Mouse (Mus musculus): ENCODE results near the gene Btf3. TPM values are rescaled to one million over a fixed set of nuclear protein-coding genes. Genes with fewer than 3 reads are reported as not detected.
A peak's percentile ranks its signal among the peaks of the same experiment; 100 is the strongest.

The Btf3 gene
- polyA plus RNA-seq, 1 experiment from 2014 or later: 481 TPM

DNA sequence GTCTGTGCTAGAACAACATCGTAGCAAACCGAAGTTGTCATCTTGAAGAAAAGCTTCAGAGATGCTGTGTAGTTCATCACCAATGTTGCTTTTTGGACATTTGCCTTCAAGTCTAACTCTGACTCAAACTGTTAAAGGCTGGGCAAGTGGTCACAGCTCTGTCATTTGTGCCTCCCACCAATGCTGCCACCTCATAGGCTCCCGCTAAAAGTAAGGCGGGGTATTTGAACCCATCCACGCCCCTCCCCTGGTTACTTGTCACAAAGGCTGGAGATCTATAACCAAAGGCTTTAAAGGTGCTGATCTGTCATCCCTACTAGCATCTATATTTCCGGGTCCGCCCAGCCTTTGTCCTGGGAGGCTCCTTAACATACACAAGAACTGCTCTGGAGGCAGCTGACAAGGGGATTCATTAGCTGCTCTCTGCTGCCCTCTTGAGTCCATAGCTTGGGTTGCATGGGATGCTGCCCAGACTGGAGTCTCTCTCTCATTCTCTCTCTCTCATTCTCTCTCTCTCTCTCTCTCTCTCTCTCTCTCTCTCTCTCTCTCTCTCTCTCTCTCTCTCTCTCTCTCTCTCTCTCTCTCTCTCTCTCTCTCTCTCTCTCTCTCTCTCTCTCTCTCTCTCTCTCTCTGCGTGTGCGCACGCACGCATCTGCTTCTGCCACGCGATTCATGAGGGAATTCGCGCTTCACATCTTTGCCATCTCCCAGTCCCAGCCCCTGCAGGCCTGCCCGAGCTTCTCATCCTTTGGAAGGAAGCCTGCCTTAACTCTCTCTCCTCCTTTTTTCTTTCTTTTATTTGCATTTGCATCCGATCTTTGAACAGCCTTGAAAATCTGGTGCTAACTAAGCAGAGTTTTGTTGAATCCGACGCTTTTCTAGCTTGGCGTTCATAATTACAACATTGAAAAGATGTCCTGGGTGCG lies 17.7 kb downstream of the Btf3 start:
- H3K4me2 ChIP-seq: peak overlapping the region; percentile 52
- 0 out of 2 replicates have a peak overlapping the region, but pooled peaks have one; percentile 19 for H3K4me3 ChIP-seq (replicated peaks)
- H3K36me3 ChIP-seq: no peaks in the 10 kb centered on the region
- peak; percentile 76 for ATAC-seq (ENCODE audit: low FRiP score)
- H3K4me1 ChIP-seq: peaks cover 7% of the 10 kb centered on the region; the same call in 1 of the 2 replicates
- 50% methylated on average over 21 of the region's 21 CpGs for WGBS
- H3K9me3 ChIP-seq (replicated peaks): no peaks in the 10 kb centered on the region
- H3K27me3 ChIP-seq (replicated peaks): peaks cover 3% of the 10 kb centered on the region; the same call in 1 of the 2 replicates
- H3K9ac ChIP-seq (replicated peaks): no peak overlapping the region
- no peak overlapping the region for H3K27ac ChIP-seq (replicated peaks)

DNA sequence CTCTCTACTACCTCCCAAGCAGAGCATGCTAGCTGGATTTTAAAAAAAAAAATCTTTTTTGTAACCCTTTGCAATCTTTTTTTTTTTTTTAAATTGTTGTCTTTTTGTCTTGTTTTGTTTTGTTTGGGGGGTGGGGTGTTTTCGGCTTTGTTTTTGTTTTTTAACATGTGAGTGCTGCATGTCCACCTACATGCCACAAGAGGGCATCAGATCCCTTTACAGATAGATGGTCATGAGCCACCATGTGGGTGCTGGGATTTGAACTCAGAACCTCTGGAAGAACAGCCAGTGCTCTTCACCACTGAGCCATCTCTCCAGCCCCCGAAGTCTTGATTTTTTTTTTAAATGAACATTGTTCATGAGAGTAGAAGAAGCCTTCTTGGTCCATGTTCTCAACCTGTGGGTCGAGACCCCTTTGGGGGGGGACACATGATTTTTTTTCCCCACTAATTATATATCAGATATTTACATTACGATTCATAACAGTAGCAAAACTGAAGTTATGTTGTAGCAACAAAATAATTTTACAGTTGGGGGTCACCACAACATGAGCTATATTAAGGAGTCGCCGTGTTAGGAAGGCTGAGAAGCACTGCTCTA lies 18.8 kb downstream of the Btf3 start:
- Histone ChIP-seq H3K27me3 (replicated peaks) (peaks cover 3% of the 10 kb centered on the region; the same call in 1 of the 2 replicates), H3K4me3 (replicated peaks) (no peak overlapping the region), H3K9me3 (replicated peaks) (no peaks in the 10 kb centered on the region), H3K4me1 (peaks cover 7% of the 10 kb centered on the region; the same call in 1 of the 2 replicates), H3K9ac (replicated peaks) (no peak overlapping the region), H3K4me2 (no peak overlapping the region), H3K36me3 (no peaks in the 10 kb centered on the region), H3K27ac (replicated peaks) (no peak overlapping the region)
- no peak for ATAC-seq (ENCODE audit: low FRiP score)
- WGBS: 94% methylated on average over 6 of the region's 6 CpGs

DNA sequence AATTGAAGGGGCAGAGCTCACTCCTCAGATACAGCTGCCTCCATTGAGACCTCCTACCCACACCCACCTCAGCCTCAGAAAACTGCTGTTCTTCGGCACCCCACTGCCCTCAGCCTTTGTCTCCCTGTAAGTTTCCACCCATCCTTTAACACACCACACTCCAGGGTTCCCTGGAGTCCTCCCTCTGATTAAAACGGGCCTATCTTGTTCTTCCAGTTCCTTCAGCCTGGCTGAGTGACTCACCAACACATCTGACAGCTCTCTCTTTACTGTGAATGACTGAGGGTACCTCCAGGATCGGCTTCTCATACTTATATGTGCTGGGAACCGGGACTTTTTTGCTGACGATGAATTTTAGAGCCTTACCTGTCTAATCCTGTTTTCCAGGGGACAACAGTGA lies 20.7 kb downstream of the Btf3 start:
- H3K27ac ChIP-seq (replicated peaks): no peak overlapping the region
- H3K9ac ChIP-seq (replicated peaks): no peak overlapping the region
- 45% methylated on average over 5 of the region's 5 CpGs for WGBS
- peaks cover 3% of the 10 kb centered on the region; the same call in 1 of the 2 replicates for H3K27me3 ChIP-seq (replicated peaks)
- ATAC-seq (ENCODE audit: low FRiP score): no peak
- no peaks in the 10 kb centered on the region for H3K9me3 ChIP-seq (replicated peaks)
- H3K4me3 ChIP-seq (replicated peaks): no peak overlapping the region
- no peak overlapping the region for H3K4me2 ChIP-seq
- H3K36me3 ChIP-seq: no peaks in the 10 kb centered on the region
- H3K4me1 ChIP-seq: peaks cover 7% of the 10 kb centered on the region; the same call in 1 of the 2 replicates

DNA sequence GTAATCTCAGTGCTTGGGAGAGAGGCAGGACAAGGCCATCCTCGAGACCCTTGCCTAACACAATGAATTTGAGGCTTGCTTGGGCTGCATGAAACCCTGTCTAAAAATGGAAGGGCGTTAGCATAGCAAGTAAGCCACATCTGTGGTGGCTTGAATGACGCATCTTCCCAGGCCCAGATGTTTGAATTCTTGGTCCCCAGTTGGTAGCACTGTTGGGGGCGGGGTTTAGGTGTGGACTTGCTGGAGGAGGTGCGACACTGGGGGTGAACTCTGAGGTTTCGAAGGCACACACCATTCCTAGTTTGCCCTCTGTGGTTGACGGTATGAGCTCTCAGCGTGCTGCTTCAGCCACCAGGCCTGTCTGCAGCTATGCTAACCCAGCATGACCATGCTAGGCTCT lies 25.1 kb downstream of the Btf3 start:
- 88% methylated on average over 8 of the region's 8 CpGs for whole genome bisulfite sequencing
- no peak overlapping the region for H3K4me3 ChIP-seq (replicated peaks)
- H3K27me3 ChIP-seq (replicated peaks): no peaks in the 10 kb centered on the region
- H3K36me3 ChIP-seq: no peaks in the 10 kb centered on the region
- no peak for ATAC-seq (ENCODE audit: low FRiP score)
- H3K9me3 ChIP-seq (replicated peaks): no peaks in the 10 kb centered on the region
- no peaks in the 10 kb centered on the region for H3K4me1 ChIP-seq
- H3K27ac ChIP-seq (replicated peaks): no peak overlapping the region
- no peak overlapping the region for H3K9ac ChIP-seq (replicated peaks)
- H3K4me2 ChIP-seq: no peak overlapping the region

DNA sequence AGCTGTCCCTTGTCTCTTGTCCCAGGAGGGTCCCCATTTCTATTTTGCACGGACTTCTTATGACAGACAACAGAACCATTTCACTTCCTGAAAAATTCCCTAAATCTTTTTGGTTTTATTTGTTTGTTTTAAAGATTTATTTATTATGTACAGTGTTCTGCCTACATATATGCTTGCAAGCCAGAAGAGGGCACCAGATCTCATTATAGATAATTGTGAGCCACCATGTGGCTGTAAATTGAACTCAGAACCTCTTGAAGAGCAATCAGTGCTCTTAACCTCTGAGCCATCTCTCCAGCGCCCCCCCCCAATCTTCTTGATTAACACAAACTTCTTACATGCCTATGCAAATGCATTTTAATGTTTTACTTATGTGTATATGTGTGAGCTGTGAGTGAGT lies 26.1 kb downstream of the Btf3 start:
- Histone ChIP-seq H3K4me1 (no peaks in the 10 kb centered on the region), H3K9me3 (replicated peaks) (no peaks in the 10 kb centered on the region), H3K27ac (replicated peaks) (no peak overlapping the region), H3K9ac (replicated peaks) (no peak overlapping the region), H3K4me2 (no peak overlapping the region), H3K27me3 (replicated peaks) (no peaks in the 10 kb centered on the region), H3K36me3 (no peaks in the 10 kb centered on the region), H3K4me3 (replicated peaks) (no peak overlapping the region)
- ATAC-seq (ENCODE audit: low FRiP score): no peak
- 58% methylated on average over 2 of the region's 2 CpGs for WGBS

DNA sequence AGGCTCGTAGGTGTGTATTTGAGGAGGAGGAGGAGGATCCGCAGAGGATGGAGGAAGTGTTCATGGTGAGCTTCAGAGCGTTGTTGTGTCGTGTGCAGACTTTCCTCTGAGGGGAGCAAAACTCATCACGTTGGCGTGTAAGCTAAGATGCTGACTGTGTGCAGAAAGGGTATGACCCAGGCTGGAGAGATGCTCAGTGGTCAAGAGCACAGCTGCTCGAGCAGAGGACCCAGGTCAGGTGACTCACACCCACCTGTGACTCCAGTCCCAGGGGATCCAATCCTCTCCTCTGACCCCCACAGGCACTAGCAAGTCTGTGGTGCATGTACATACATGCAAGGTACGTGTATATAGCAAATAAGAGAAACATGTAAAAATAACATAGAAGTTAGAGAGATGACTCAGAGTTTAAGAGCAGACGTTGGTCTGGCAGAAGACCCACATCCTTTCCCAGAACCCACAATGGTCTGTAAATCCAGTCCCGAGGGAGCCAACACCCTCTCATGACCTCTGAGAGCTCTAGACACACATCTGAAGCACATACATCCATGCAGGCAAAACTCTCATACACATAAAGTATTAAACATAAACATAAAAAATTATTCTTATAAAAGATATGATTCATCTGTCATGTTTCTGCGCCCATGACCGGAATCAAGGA lies 35.7 kb downstream of the Btf3 start:
- no peak overlapping the region for H3K27ac ChIP-seq (replicated peaks)
- H3K27me3 ChIP-seq (replicated peaks): no peaks in the 10 kb centered on the region
- no peaks in the 10 kb centered on the region for H3K36me3 ChIP-seq
- WGBS: 82% methylated on average over 12 of the region's 12 CpGs
- H3K4me2 ChIP-seq: no peak overlapping the region
- H3K9me3 ChIP-seq (replicated peaks): no peaks in the 10 kb centered on the region
- H3K9ac ChIP-seq (replicated peaks): no peak overlapping the region
- no peak for ATAC-seq (ENCODE audit: low FRiP score)
- no peak overlapping the region for H3K4me3 ChIP-seq (replicated peaks)
- H3K4me1 ChIP-seq: no peaks in the 10 kb centered on the region

DNA sequence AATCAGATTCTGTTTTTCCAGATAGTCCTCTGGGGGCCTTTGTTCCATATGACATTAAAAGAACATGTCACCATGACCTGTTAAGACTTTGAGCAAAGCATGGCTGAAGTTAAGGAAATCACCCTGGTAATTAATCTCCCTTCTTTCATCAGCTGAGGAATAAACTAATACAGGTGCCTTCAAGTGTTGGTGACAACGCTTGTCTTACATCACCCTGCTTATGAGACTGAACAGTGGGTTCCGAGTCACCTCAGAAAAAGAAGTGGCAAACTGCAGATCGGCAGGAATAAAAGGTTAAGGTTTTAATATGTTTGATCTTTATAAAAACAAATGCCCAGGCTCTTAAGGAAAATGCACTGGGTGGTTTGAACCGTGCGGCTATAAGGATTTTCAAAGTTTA lies 37.1 kb downstream of the Btf3 start, which contains the start of gene Gm21976:
Gm21976 (plus strand) TSS at position 202 of the 400 bp plus-strand sequence.
- Histone ChIP-seq H3K4me1 (no peaks in the 10 kb centered on the region), H3K27ac (replicated peaks) (no peak within 1 kb of the TSS), H3K9ac (replicated peaks) (no peak within 1 kb of the TSS), H3K36me3 (peaks cover 7% of the 10 kb centered on the region), H3K4me3 (replicated peaks) (no peak within 1 kb of the TSS), H3K9me3 (replicated peaks) (no peaks in the 10 kb centered on the region), H3K27me3 (replicated peaks) (no peaks in the 10 kb centered on the region), H3K4me2 (no peak within 1 kb of the TSS)
- WGBS: 89% methylated on average over 5 of the region's 5 CpGs
- ATAC-seq (ENCODE audit: low FRiP score): no peak

DNA sequence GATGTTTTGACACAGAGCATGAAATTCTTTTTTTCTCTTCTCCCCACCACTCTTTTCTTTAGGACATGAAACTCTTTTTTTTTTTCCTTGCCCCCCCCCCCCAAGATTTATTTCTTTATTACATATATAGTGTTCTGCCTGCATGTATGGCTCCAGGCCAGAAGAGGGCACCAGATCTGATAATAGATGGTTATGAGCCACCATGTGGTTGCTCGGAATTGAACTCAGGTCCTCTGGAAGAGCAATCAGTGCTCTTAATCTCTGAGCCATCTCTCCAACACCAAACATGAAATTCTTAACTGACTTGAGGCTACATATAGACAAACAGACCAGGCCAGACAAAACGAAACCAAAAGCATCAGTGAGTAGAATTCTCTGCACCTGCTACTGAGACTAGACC lies 39.3 kb downstream of the Btf3 start:
- ATAC-seq (ENCODE audit: low FRiP score): no peak
- H3K9me3 ChIP-seq (replicated peaks): no peaks in the 10 kb centered on the region

DNA sequence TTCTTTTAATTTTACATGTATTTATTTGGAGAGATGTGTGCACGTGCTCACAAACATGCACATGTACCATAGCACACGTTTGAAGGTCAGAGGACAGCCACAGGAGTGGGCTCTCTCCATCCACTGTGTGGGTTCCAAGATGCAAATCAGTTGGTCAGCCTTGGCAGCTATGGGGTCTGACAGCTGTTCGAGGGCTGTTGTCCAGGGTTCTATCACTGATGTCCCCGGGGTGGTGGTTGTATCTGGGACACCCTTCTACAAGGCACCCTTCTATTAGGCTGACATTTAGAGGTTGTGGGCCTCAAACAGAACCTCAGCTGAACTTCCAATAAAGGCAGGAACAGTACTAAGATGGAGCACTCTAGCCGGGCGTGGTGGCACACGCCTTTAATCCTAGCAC lies 40.6 kb downstream of the Btf3 start:
- no peaks in the 10 kb centered on the region for H3K9me3 ChIP-seq (replicated peaks)
- no peak overlapping the region for H3K4me2 ChIP-seq
- H3K4me1 ChIP-seq: no peaks in the 10 kb centered on the region
- no peak for ATAC-seq (ENCODE audit: low FRiP score)
- H3K9ac ChIP-seq (replicated peaks): no peak overlapping the region
- H3K27me3 ChIP-seq (replicated peaks): no peaks in the 10 kb centered on the region
- H3K36me3 ChIP-seq: peaks cover 38% of the 10 kb centered on the region
- 87% methylated on average over 7 of the region's 7 CpGs for WGBS
- no peak overlapping the region for H3K27ac ChIP-seq (replicated peaks)
- no peak overlapping the region for H3K4me3 ChIP-seq (replicated peaks)

More for the DNA sequence above, 39.3 kb downstream of the Btf3 start:
- no peak overlapping the region for H3K27ac ChIP-seq (replicated peaks)
- H3K4me1 ChIP-seq: no peaks in the 10 kb centered on the region
- 92% methylated on average over 2 of the region's 2 CpGs for WGBS
- H3K4me2 ChIP-seq: no peak overlapping the region
- no peak overlapping the region for H3K4me3 ChIP-seq (replicated peaks)
- no peak overlapping the region for H3K9ac ChIP-seq (replicated peaks)
- H3K27me3 ChIP-seq (replicated peaks): no peaks in the 10 kb centered on the region
- peaks cover 27% of the 10 kb centered on the region for H3K36me3 ChIP-seq

DNA sequence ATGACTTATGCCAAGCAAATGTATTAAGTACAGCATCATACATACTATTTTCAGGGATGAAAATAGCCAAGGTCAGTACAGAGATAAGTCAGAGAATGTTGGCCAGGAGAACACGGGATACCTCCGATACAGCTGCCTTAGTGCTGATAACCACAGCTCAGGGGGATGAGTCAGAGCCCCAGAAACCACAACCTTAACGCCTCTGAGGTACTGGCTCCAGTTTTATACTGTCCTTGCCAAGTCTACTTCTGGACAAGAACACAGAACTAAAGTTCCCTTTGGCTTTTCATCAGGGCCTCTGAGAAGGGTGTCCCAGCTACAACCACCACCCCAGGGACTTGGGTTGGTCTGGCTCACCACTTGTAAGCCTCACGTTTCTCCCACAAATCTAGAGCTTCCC lies 41.2 kb downstream of the Btf3 start:
- H3K27me3 ChIP-seq (replicated peaks): no peaks in the 10 kb centered on the region
- H3K9me3 ChIP-seq (replicated peaks): no peaks in the 10 kb centered on the region
- no peaks in the 10 kb centered on the region for H3K4me1 ChIP-seq
- no peak overlapping the region for H3K4me2 ChIP-seq
- peaks cover 43% of the 10 kb centered on the region for H3K36me3 ChIP-seq
- H3K27ac ChIP-seq (replicated peaks): no peak overlapping the region
- ATAC-seq (ENCODE audit: low FRiP score): no peak
- no peak overlapping the region for H3K9ac ChIP-seq (replicated peaks)
- WGBS: 81% methylated on average over 4 of the region's 4 CpGs
- no peak overlapping the region for H3K4me3 ChIP-seq (replicated peaks)

DNA sequence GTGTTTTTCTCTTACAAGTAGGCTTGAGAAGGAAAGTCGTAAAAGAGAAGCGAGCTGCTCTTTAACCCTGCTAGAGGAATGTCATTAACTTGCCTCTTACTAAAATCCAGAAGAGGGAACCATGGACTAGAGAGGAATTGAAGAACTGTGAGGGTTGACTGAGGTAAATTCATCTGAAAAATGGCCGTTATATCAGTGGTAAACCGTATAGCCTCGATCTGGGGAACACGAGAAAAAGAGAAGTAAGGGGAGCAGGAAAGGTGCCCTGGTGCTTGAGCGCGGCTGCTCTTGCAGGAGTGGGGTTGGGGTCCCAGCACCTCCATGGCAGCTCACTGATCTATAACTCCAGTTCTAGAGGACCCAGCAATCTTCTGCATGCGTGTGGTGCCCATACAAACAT lies 42.8 kb downstream of the Btf3 start:
- peaks cover 53% of the 10 kb centered on the region for H3K36me3 ChIP-seq

More for the DNA sequence above, 42.8 kb downstream of the Btf3 start:
- no peaks in the 10 kb centered on the region for H3K9me3 ChIP-seq (replicated peaks)
- WGBS: 92% methylated on average over 9 of the region's 9 CpGs
- H3K9ac ChIP-seq (replicated peaks): no peak overlapping the region
- no peak for ATAC-seq (ENCODE audit: low FRiP score)
- no peak overlapping the region for H3K4me2 ChIP-seq
- no peak overlapping the region for H3K4me3 ChIP-seq (replicated peaks)
- no peak overlapping the region for H3K27ac ChIP-seq (replicated peaks)
- no peaks in the 10 kb centered on the region for H3K4me1 ChIP-seq
- no peaks in the 10 kb centered on the region for H3K27me3 ChIP-seq (replicated peaks)
